Mouse (Mus musculus) kidney, embryonic 14.5 days (tissue): ENCODE measurements at regions not wholly inside any gene's neighbourhood (a gene's known extent, or its start where the extent isn't known, plus 50 kb on each side); places are given as distances from the start of the nearest gene placed in this dataset.

Experiments
- ATAC-seq: fragments of 200-750 bp; cut with Nextera tagmentation; 2 replicates; pipeline ENCODE4 v1.8.0; 2017; ENCODE audit warnings: moderate number of reproducible peaks, mild to moderate bottlenecking, moderate TSS enrichment, moderate library complexity; ENCODE audit not compliant: low FRiP score, low TSS enrichment
- H3K27ac ChIP-seq: fragments of 300-500 bp; sonication (generic); 2 replicates; pipeline ENCODE4 v1.5.1; 2014; ENCODE audit warnings: low read depth, mild to moderate bottlenecking, low read length, moderate library complexity, mixed read lengths
- H3K27me3 ChIP-seq: fragments of 300-500 bp; sonication (generic); 2 replicates; pipeline ENCODE4 v1.6.1; 2014; ENCODE audit warnings: mild to moderate bottlenecking, low read length; ENCODE audit not compliant: control insufficient read depth, insufficient read depth
- H3K36me3 ChIP-seq: fragments of 300-500 bp; sonication (generic); 2 replicates; pipeline ENCODE4 v1.6.1; 2014; ENCODE audit warnings: low read length, mixed read lengths; ENCODE audit not compliant: control insufficient read depth, insufficient read depth
- H3K4me1 ChIP-seq: fragments of 300-500 bp; sonication (generic); 2 replicates; pipeline ENCODE4 v1.6.1; 2014; ENCODE audit warnings: low read length, mixed read lengths; ENCODE audit not compliant: control insufficient read depth, insufficient read depth
- H3K4me2 ChIP-seq: fragments of 300-500 bp; sonication (generic); replicated peaks from 2 replicates; pipeline ENCODE4 v1.6.1; 2014; ENCODE audit warnings: low read depth, mild to moderate bottlenecking, low read length
- H3K4me3 ChIP-seq: fragments of 300-500 bp; sonication (generic); 2 replicates; pipeline ENCODE4 v1.5.1; 2014; ENCODE audit warnings: mild to moderate bottlenecking, low read length
- H3K9ac ChIP-seq: fragments of 300-500 bp; sonication (generic); 2 replicates; pipeline ENCODE4 v1.6.1; 2014; ENCODE audit warnings: low read depth, mild to moderate bottlenecking, low read length, moderate library complexity
- H3K9me3 ChIP-seq: fragments of 300-500 bp; sonication (generic); 2 replicates; pipeline ENCODE4 v1.6.1; 2016; ENCODE audit warnings: low read length; ENCODE audit not compliant: control insufficient read depth
- WGBS: fragments of 180-500 bp; shearing (Covaris S2); extraction: QIAGEN DNeasy Blood & Tissue Kit; methylation state at CpG from one replicate; pipeline ENCODE4 v1.1.7; 2014; 5-methylcytosine and 5-hydroxymethylcytosine counted together

DNA sequence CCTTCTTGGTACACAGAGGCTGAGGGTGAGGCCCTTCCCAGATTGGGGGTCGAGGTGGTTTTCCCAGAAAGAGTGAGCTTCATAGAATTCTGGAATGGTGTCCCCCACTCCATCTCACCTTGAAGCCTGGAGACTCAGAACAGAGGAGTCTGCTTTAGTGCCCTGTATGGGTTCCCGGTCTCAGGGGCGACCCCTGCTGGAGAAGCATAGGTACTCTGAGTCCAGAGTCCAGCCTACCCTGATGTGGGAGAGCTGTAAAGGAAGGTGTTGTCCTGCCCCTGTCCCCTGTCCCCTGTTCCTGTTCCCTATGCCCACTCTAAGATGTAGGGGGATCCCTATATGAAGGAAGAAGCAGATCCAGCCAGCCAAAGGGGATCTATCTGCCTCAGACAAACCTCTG is 111.9 kb downstream of the Olfm1 start:
- Histone ChIP-seq H3K27ac (no peak overlapping the region), H3K4me2 (no peak overlapping the region), H3K9ac (no peak overlapping the region), H3K4me3 (no peak overlapping the region), H3K9me3 (no peaks in the 10 kb centered on the region), H3K27me3 (no peaks in the 10 kb centered on the region), H3K36me3 (no peaks in the 10 kb centered on the region), H3K4me1 (no peaks in the 10 kb centered on the region)
- WGBS: 14% methylated on average over 3 of the region's 3 CpGs
- ATAC-seq: peak; percentile 71; the same call in 1 of the 2 replicates

DNA sequence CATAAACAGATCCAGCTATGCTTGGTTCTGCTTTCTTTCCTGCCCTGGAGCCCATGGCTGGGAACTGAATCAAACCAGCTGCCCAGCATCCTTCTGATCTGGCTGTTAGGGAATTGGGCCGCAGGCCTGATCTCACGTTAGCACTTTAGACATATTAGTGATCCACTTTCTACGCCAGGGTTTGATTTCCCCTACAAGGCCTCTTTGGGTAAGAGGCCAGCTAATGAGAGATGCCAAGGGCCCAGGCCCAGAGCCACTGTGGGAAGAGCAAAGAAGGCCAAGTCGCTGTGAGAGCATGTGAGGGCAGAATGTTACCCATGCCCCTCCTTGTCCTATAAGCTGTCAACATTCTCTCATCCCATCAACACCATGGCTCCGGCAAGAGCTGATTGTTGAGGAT is 116.3 kb downstream of the Olfm1 start:
- no peaks in the 10 kb centered on the region for H3K27me3 ChIP-seq
- H3K4me2 ChIP-seq: no peak overlapping the region
- H3K27ac ChIP-seq: no peak overlapping the region
- H3K4me1 ChIP-seq: no peaks in the 10 kb centered on the region
- no peaks in the 10 kb centered on the region for H3K9me3 ChIP-seq
- no peak overlapping the region for H3K4me3 ChIP-seq
- no peak overlapping the region for H3K9ac ChIP-seq
- no peak for ATAC-seq
- 82% methylated on average over 5 of the region's 5 CpGs for WGBS
- H3K36me3 ChIP-seq: no peaks in the 10 kb centered on the region

DNA sequence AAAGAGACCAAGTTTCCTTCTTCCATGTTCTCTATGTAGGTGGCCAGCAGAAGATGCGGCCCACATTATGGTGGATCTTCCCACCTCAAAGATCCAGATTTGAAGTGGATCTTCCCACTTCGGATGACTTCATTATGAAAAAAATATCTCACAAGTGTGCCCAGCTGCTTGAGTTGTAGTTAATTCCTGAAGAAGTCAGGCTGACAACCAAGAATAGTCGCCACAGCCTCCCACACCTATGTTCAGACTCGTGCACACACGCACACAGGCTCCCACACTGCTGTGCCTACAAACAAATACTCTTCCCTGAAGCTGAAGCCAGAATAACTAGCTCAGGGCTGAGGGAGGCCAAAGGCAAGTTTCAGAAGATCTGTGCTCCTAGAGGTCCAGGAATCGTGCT is 119.4 kb downstream of the Olfm1 start:
- Histone ChIP-seq H3K9ac (no peak overlapping the region), H3K4me3 (no peak overlapping the region), H3K9me3 (no peaks in the 10 kb centered on the region), H3K27ac (no peak overlapping the region), H3K4me2 (no peak overlapping the region), H3K27me3 (no peaks in the 10 kb centered on the region), H3K4me1 (no peaks in the 10 kb centered on the region), H3K36me3 (no peaks in the 10 kb centered on the region)
- 86% methylated on average over 6 of the region's 6 CpGs for WGBS
- ATAC-seq: no peak

DNA sequence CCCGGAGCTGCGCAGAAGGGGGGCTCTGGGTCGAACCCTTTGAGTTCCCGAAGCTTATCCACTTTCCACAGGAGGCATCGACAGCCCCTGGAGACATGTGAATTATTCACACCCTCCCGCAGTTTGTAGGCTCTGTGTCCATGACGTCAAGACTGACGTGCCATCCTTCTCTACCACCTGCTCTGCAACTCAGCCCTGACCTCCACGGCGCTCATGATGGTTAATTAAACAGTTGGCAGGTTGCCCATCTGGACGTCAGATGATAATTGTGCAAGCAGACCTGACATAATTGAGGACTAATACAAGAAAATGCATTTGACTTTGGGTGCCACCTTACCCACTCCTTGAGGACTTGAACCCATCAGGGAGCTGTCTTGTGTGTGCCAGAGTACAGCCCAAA is 121.1 kb upstream of the Ppp1r26 start:
- H3K27ac ChIP-seq: no peak overlapping the region
- no peak for ATAC-seq
- H3K27me3 ChIP-seq: no peaks in the 10 kb centered on the region
- no peaks in the 10 kb centered on the region for H3K4me1 ChIP-seq
- H3K36me3 ChIP-seq: no peaks in the 10 kb centered on the region
- H3K9me3 ChIP-seq: no peaks in the 10 kb centered on the region
- no peak overlapping the region for H3K9ac ChIP-seq
- H3K4me2 ChIP-seq: no peak overlapping the region
- no peak overlapping the region for H3K4me3 ChIP-seq
- WGBS: 65% methylated on average over 11 of the region's 11 CpGs

DNA sequence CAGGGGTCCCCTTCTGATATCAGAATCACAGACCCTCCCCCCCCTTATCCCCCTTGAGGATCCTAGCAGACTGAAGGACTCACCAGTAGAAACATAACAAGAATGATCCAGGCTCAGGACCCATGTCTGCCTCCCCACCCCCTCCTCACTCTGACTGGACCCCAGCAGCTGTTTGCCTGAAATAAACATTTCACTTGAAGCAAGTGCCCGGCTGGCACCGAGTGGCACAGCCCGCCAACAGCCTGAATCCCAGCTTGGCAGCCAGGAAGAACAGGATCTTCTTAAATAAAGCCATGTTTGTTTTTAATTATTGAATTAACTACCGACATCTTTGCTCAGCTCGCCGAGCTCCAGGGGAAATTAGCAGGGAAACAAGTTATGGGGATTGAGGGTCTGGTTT is 120.5 kb upstream of the Ppp1r26 start:
- no peak for ATAC-seq
- H3K4me1 ChIP-seq: no peaks in the 10 kb centered on the region
- H3K36me3 ChIP-seq: no peaks in the 10 kb centered on the region
- H3K9ac ChIP-seq: no peak overlapping the region
- no peak overlapping the region for H3K4me3 ChIP-seq
- no peaks in the 10 kb centered on the region for H3K9me3 ChIP-seq
- H3K27me3 ChIP-seq: no peaks in the 10 kb centered on the region
- H3K4me2 ChIP-seq: no peak overlapping the region
- H3K27ac ChIP-seq: no peak overlapping the region
- WGBS: 76% methylated on average over 6 of the region's 6 CpGs

DNA sequence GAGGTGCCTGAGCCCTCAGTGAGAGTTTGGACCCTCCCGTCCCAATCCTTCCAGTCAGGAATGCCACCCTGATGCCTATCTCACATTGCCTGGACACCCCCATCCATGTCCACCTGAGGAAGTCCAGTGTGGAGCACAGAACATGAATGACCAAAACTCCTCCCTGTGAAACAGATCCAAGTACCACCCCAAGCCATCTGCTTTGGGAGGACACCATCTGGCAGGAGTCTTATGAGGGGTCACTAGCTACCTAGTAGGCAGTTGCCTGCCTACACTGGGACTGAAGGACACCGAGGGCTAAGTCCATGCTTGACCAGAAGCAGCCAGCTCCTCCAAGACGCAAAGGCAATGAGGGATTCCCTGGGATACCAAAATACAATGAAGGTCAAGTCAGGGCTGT is 119.9 kb upstream of the Ppp1r26 start:
- WGBS: 79% methylated on average over 3 of the region's 3 CpGs
- Histone ChIP-seq H3K9me3 (no peaks in the 10 kb centered on the region), H3K4me3 (no peak overlapping the region), H3K27me3 (no peaks in the 10 kb centered on the region), H3K4me2 (no peak overlapping the region), H3K9ac (no peak overlapping the region), H3K27ac (no peak overlapping the region), H3K4me1 (no peaks in the 10 kb centered on the region), H3K36me3 (no peaks in the 10 kb centered on the region)
- no peak for ATAC-seq

DNA sequence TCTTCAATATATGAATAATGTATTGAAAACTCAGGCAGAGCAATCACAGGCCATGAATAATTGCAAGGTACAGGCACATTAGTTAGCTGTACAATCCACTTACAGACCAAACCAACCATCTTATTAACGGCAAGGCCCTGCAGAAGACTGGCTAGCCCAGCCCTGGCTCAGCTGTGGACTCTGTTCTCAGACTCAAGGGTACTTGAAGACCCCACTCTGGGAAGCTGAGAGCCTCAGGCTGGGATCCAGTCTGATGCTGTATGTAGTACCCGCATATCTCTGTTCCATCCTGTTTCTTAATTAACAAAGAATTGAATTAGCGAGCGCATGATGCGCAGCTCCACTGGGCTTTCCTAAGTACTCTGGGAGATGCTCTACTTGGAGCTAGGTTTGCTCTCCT is 117.5 kb upstream of the Ppp1r26 start:
- H3K4me1 ChIP-seq: no peaks in the 10 kb centered on the region
- H3K4me3 ChIP-seq: no peak overlapping the region
- 95% methylated on average over 5 of the region's 5 CpGs for WGBS
- no peak overlapping the region for H3K27ac ChIP-seq
- no peaks in the 10 kb centered on the region for H3K27me3 ChIP-seq
- H3K9ac ChIP-seq: no peak overlapping the region
- ATAC-seq: no peak
- H3K4me2 ChIP-seq: no peak overlapping the region
- no peaks in the 10 kb centered on the region for H3K36me3 ChIP-seq
- no peaks in the 10 kb centered on the region for H3K9me3 ChIP-seq

DNA sequence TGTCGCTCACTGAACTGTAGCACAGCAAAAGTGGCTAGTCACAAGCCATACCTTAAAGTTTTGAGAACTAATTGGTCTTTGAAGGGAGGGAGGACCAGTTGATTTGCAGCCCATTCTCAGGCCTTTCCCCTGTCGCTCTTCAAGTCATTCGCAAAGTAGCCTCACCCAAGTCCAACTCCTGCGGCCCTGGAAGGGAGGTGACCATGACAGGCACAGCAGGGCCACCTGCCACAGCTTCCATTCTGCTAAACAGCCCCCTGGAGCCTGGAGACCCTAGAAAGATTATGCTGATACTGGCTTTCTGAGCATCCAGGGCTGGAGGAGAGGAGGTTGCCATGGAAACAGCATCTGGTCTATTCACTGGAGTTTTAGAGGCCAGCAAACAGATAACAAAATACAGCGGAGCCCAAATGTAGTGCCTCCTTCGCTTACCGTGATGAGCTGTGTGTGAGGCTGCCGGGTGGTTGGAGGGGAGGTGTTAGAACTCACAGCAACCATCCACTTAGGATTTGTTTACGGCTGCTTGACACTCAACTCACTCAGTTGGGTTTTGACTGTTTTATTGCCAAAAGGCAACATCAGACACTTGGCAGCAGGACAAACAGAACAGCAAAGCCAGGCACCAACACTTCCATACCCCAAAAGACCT is 111.3 kb upstream of the Ppp1r26 start:
- H3K9ac ChIP-seq: no peak overlapping the region
- 28% methylated on average over 9 of the region's 9 CpGs for WGBS
- H3K36me3 ChIP-seq: no peaks in the 10 kb centered on the region
- no peaks in the 10 kb centered on the region for H3K27me3 ChIP-seq
- H3K9me3 ChIP-seq: no peaks in the 10 kb centered on the region
- no peak for ATAC-seq
- H3K4me3 ChIP-seq: no peak overlapping the region
- H3K4me2 ChIP-seq: no peak overlapping the region
- no peak overlapping the region for H3K27ac ChIP-seq
- H3K4me1 ChIP-seq: no peaks in the 10 kb centered on the region

DNA sequence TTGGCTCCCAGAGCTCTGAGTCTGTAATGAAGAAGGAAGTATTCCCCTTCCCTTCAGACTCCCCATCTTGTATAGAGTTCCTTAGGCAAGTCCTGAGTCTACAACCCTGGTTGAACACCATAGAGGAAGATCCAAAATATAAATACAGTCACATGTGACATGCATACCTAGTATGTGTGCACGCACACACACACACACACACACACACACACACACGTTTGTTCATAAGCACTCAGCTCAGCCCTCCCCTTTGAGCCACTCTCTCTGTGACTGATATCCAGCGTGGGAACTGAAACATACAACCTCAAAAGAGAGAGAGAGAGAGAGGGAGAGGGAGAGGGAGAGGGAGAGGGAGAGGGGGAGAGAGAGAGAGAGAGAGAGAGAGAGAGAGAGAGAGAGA is 110.8 kb upstream of the Ppp1r26 start:
- Histone ChIP-seq H3K4me3 (no peak overlapping the region), H3K36me3 (no peaks in the 10 kb centered on the region), H3K4me1 (0 out of 2 replicates have a peak, but pooled peaks cover under 1% of the 10 kb centered on the region), H3K27me3 (no peaks in the 10 kb centered on the region), H3K9ac (no peak overlapping the region), H3K4me2 (no peak overlapping the region), H3K9me3 (no peaks in the 10 kb centered on the region), H3K27ac (no peak overlapping the region)
- 60% methylated on average over 3 of the region's 3 CpGs for WGBS
- ATAC-seq: no peak
